Mouse (Mus musculus) midbrain, embryonic 16.5 days (tissue): Measurements from ENCODE around the gene Foxk2. TPM values are rescaled to one million over a fixed set of nuclear protein-coding genes. Genes with fewer than 3 reads are reported as not detected.

Experiments used
- ATAC-seq: fragments of 200-750 bp; cut with Nextera tagmentation; 2 replicates; pipeline ENCODE4 v1.8.0; 2017; ENCODE audit warnings: moderate TSS enrichment
- H3K27ac ChIP-seq: fragments of 300-500 bp; sonication (generic); 2 replicates; pipeline ENCODE4 v1.5.1; 2014; ENCODE audit warnings: mild to moderate bottlenecking, low read length, mixed read lengths
- H3K27me3 ChIP-seq: fragments of 300-500 bp; sonication (generic); 2 replicates; pipeline ENCODE4 v1.6.1; 2014; ENCODE audit warnings: low read depth, low read length, mixed read lengths; ENCODE audit not compliant: control insufficient read depth, insufficient read depth
- H3K36me3 ChIP-seq: fragments of 300-500 bp; sonication (generic); 2 replicates; pipeline ENCODE4 v1.6.1; 2014; ENCODE audit warnings: mild to moderate bottlenecking, low read length, moderate library complexity, mixed read lengths; ENCODE audit not compliant: control insufficient read depth, insufficient read depth
- H3K4me1 ChIP-seq: fragments of 300-500 bp; sonication (generic); 2 replicates; pipeline ENCODE4 v1.6.1; 2014; ENCODE audit warnings: mild to moderate bottlenecking, low read length, mixed read lengths; ENCODE audit not compliant: control insufficient read depth, insufficient read depth
- H3K4me2 ChIP-seq: fragments of 300-500 bp; sonication (generic); 2 replicates; pipeline ENCODE4 v1.6.1; 2014; ENCODE audit warnings: mild to moderate bottlenecking, low read length, mixed read lengths
- H3K4me3 ChIP-seq: fragments of 300-500 bp; sonication (generic); 2 replicates; pipeline ENCODE4 v1.5.1; 2014; ENCODE audit warnings: low read depth, mild to moderate bottlenecking, low read length, moderate library complexity, mixed read lengths
- H3K9ac ChIP-seq: fragments of 300-500 bp; sonication (generic); 2 replicates; pipeline ENCODE4 v1.6.1; 2014; ENCODE audit warnings: low read depth, low read length, mixed read lengths
- H3K9me3 ChIP-seq: fragments of 300-500 bp; sonication (generic); replicated peaks from 2 replicates; pipeline ENCODE4 v1.6.1; 2014; ENCODE audit warnings: mild to moderate bottlenecking, low read length, mixed read lengths; ENCODE audit not compliant: control insufficient read depth, poor library complexity, severe bottlenecking
- WGBS: fragments of 180-500 bp; shearing (Covaris S2); extraction: QIAGEN DNeasy Blood & Tissue Kit; methylation state at CpG from one replicate; pipeline ENCODE4 v1.1.7; 2014; 5-methylcytosine and 5-hydroxymethylcytosine counted together
- polyA plus RNA-seq: library from polyadenylated mRNA; unstranded; fragments of >200 nt; fragmentation: Nextera tagmentation; extraction: Ambion mirVana; gene quantifications from 2 replicates; pipeline ENCODE4 v1.2.1, GENCODE M21; 2015

Gene Foxk2
- polyA plus RNA-seq, 1 experiment from 2014 or later: 11.6 TPM

DNA sequence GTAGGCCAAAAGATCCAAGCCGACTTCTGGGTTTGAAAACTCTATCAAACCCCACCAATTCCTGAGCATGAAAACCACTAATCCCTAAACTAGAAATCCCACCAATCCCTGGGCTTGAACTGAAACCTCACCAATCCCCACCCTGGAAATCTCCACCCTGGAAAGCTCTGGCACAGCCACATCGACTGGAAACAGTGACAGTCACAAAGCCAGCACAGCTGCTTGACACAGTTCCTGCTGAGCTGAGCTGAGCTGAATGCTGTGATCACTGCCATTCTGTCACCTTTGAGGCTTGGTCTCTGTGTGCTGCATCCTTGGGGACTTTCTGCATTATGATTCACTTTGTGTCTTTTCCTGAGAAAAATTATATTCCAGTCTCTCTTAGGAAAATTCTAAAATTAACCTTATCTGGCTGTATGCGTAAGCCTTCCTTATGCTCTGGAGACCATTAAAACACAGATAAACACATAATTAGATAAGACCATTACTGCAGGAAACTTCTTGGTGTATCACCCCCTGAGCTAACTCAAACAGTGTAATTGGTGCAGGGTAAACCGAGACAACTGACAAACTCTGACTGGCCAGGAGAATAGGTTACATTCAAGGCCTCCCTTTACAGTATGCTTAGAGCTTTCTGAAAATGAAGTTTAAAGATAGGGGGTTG is 28.0 kb upstream of the Foxk2 start:
- no peaks in the 10 kb centered on the region for H3K36me3 ChIP-seq
- 46% methylated on average over 4 of the region's 4 CpGs for WGBS
- no peak overlapping the region for H3K9ac ChIP-seq
- H3K4me1 ChIP-seq: peaks cover 27% of the 10 kb centered on the region
- H3K4me3 ChIP-seq: no peak overlapping the region
- H3K27me3 ChIP-seq: no peaks in the 10 kb centered on the region
- no peak overlapping the region for H3K4me2 ChIP-seq
- no peak overlapping the region for H3K27ac ChIP-seq
- ATAC-seq: no peak
- H3K9me3 ChIP-seq: no peaks in the 10 kb centered on the region

DNA sequence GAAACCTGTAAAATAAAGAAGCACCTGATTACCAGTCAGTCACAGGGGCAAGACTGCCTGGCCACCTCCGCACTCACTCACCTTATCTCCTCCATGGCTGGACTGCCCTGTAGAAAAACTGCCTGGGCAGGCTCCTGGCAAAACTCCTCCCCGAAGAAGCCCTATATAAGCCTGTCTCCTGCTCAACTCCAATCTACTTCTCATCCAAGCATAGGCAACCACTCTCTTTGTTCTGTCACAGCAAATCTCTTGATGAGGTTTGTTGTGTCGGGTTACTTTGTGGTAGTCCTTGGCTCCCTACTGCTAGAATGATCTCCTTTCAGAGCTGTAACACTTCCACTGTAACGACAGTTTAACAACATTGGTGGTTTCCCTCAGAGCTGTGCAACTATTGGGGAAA is 27.1 kb upstream of the Foxk2 start:
- H3K36me3 ChIP-seq: no peaks in the 10 kb centered on the region
- WGBS: 36% methylated on average over 4 of the region's 4 CpGs
- no peaks in the 10 kb centered on the region for H3K27me3 ChIP-seq
- H3K4me3 ChIP-seq: no peak overlapping the region
- ATAC-seq: no peak
- H3K4me1 ChIP-seq: peaks cover 20% of the 10 kb centered on the region
- no peak overlapping the region for H3K4me2 ChIP-seq
- no peaks in the 10 kb centered on the region for H3K9me3 ChIP-seq
- H3K27ac ChIP-seq: no peak overlapping the region
- H3K9ac ChIP-seq: no peak overlapping the region

DNA sequence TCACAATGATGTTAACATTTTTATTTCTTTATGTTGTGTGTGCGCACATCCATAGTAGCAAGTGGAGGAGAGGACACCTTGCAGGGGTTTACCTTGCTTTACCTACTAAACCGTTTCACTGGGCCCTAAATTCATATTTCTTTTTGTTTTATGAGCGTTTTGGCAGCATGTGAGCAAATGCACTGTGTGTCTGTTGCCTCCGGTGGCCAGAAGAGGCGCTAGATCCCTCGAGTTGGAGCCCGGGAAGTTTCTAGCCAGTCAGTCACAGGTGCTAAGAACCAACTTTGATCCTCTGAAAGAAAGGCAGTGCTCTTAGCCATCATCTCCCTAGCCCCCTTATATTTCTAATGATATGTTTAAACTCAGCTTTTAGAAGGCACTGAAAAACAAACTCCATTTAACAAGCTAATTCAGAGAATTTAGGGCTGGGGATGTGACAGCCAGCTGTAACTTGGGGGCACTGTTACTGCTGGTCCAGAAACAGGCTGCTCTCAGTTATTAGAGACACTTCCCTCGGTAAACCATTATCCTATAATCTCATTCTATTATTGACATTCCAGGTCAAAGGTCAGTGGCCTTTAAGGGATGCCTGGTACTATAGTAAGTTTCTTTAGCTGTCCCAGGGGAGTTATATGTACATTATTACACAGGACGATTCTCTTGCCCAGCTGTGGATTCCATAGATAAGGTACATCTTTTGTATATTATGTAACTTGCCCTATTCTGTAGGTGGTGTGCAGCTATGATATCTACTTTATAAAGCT is 24.1 kb upstream of the Foxk2 start:
- WGBS: 23% methylated on average over 9 of the region's 9 CpGs
- peak overlapping the region; percentile 57 for H3K4me2 ChIP-seq
- no peaks in the 10 kb centered on the region for H3K9me3 ChIP-seq
- peak overlapping the region; percentile 100 for H3K27ac ChIP-seq
- no peaks in the 10 kb centered on the region; the same call in 1 of the 2 replicates for H3K36me3 ChIP-seq
- H3K4me1 ChIP-seq: peaks cover 27% of the 10 kb centered on the region
- H3K4me3 ChIP-seq: no peak overlapping the region; the same call in 1 of the 2 replicates
- H3K27me3 ChIP-seq: no peaks in the 10 kb centered on the region
- no peak for ATAC-seq
- H3K9ac ChIP-seq: no peak overlapping the region

DNA sequence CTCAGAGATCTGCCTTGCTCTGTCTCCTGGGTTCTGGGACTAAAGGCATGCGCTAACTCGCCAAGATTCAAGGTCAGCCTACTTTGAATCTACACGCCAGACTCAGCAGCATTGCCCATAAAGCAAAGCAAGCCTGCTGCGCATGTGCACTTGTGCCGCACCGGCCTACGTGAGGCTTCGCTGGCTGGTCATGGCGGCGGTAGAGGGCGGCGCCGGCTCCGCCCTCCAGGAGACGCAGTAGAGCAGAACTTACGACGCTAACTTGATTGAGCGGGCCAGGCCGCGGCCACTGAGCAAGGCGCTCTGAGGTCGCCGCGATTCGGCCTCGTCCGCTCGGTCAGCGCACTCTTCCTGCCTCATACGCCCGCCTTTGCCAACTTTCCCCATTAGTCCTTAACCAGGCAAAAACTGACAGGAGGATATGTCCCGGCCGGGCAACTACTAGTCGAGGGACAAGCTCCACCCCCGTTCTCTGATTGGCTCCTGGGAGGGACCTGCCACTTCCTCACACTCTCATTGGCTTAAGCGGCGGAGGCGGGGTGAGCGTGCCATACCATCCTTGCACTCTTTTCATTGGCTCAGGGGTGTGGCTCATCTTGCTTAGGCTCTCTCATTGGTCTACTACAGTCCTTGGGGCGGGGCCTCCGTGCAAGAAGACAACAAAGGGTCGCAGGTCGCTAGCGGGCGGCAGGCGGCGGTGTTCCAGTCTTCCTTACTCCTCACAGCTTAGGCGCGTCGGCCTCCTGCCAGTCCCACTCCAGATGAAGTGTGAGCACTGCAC is 23.0 kb upstream of the Foxk2 start, which contains the start of gene Narf:
TSS of gene Narf (plus strand) at position 690 of the 781 bp plus-strand sequence.
- 0% methylated on average over 50 of the region's 50 CpGs for WGBS
- Histone ChIP-seq H3K4me1 (peaks cover 29% of the 10 kb centered on the region), H3K4me2 (peak within 1 kb of the TSS; percentile 76), H3K9ac (peak within 1 kb of the TSS; percentile 91), H3K4me3 (peak within 1 kb of the TSS; percentile 84), H3K27ac (peak within 1 kb of the TSS; percentile 100), H3K27me3 (no peaks in the 10 kb centered on the region), H3K9me3 (no peaks in the 10 kb centered on the region), H3K36me3 (no peaks in the 10 kb centered on the region; the same call in 1 of the 2 replicates)
- ATAC-seq: peak; percentile 99

DNA sequence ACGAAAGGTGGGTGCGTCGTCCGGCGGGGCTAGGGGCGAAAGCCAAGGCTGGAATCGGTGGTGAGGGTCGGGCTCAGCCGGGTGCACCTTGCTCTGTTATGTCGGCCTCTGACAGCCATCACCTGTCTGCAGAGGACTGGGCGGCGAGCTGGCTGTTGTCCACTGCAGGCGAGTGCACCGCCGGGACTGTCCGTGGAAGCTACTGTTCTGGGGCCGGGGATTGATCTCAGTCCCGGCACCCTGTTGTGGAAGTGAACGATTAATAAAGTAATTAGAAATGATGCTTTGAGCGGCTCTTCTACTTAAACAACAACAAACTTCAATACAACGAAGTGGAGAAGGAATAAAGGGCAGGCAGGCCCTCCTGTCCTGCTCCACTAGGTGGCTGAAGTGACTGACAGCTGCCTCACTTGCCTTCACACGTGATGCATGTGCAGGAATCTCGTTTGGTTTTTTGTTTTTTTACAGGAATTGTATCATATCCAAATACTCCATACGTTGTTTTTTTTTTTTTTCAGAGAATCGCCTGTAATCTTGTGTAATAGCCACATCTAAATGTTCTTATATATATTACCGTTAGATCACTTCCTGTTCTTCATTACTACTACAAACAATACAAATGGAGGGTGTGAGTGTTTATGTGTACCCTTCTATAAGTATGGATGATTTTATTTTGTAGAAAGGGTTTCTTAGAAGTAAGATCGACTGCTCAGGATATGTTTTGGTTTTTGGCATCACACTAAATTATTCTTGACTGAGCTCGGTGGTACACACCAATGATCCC is 22.3 kb upstream of the Foxk2 start:
- Histone ChIP-seq H3K36me3 (no peaks in the 10 kb centered on the region; the same call in 1 of the 2 replicates), H3K4me2 (peak overlapping the region; percentile 76), H3K27me3 (no peaks in the 10 kb centered on the region), H3K4me1 (peaks cover 29% of the 10 kb centered on the region), H3K9me3 (no peaks in the 10 kb centered on the region), H3K4me3 (peak overlapping the region; percentile 84), H3K27ac (peak overlapping the region; percentile 100), H3K9ac (peak overlapping the region; percentile 91)
- WGBS: 4% methylated on average over 28 of the region's 28 CpGs
- peak; percentile 12; the same call in 1 of the 2 replicates for ATAC-seq

DNA sequence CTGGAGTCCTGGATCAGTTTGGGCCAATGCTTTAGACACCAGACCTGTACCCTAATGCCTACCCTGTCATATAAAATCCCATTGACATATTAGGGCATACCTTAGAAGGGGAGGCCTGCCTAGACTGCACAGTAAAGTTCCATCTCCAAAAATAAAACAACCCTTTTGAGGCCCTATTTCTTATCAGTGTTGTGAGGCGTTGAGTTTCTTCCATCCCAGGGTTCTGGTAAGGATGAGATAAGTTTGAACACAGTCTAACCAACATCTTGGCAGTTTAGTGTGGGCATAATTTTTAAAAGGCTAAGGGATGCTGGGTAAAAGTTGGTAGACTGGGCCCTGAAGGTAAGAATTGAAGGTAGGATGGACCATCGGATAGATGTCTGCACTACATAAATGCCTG is 20.1 kb upstream of the Foxk2 start:
- no peak overlapping the region for H3K27ac ChIP-seq
- no peaks in the 10 kb centered on the region for H3K27me3 ChIP-seq
- WGBS: 92% methylated on average over 2 of the region's 2 CpGs
- peaks cover 15% of the 10 kb centered on the region for H3K36me3 ChIP-seq
- no peaks in the 10 kb centered on the region for H3K9me3 ChIP-seq
- no peak for ATAC-seq
- H3K9ac ChIP-seq: no peak overlapping the region
- H3K4me1 ChIP-seq: peaks cover 29% of the 10 kb centered on the region
- H3K4me3 ChIP-seq: no peak overlapping the region
- H3K4me2 ChIP-seq: no peak overlapping the region; the same call in 1 of the 2 replicates

DNA sequence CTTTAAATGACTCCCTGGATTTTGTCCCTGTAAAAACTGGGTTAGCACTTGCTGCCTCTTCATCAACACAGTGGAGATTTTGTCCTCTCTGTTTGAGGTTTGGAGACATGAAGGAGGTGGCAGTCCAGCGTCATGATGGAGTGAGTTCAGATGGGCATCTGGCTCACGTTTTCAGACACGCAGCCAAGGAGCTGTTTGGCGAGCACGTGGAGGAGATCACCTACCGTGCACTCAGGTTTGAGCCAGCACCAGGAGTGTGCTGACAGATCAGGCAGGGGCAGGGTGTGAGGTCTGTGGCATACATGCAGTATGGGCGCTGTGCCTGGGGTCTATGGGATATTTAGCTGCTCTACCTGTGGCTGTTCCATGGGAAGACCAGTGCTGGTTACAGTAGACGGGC is 9.6 kb upstream of the Foxk2 start:
- Histone ChIP-seq H3K4me1 (no peaks in the 10 kb centered on the region), H3K36me3 (peaks cover 76% of the 10 kb centered on the region), H3K9ac (no peak overlapping the region), H3K4me2 (no peak overlapping the region), H3K27me3 (no peaks in the 10 kb centered on the region), H3K9me3 (no peaks in the 10 kb centered on the region), H3K27ac (no peak overlapping the region), H3K4me3 (no peak overlapping the region)
- WGBS: 94% methylated on average over 8 of the region's 8 CpGs
- ATAC-seq: no peak

DNA sequence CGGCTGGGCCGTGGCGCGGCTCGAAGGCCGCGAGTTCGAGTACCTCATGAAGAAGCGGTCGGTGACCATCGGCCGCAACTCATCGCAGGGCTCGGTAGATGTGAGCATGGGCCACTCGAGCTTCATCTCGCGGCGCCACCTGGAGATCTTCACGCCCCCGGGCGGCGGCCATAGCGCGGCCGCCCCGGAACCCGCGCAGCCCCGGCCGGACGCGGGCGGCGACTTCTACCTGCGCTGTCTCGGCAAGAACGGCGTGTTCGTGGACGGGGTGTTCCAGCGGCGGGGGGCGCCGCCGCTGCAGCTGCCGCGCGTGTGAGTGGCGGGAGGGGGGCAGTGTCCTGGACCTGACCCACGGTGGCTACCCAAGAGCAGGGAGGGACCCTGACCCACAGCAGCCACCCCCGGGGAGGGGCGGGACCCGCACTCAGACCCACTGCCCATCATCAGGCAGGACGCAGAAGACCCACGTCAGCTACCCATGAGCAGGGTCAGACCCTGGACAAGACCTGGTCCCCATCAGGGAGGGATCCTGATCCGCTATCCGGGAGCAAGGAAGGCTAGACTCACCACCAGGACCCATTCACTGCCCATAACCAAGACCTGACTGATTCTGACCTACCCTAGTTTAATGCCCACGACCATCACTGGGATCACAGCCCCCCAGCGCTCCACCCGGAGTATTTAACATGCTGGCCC is 569 bp downstream of the Foxk2 start:
- WGBS: under 1% methylated on average over 48 of the region's 60 CpGs
- Histone ChIP-seq H3K9ac (peak overlapping the region; percentile 99), H3K27ac (peak overlapping the region; percentile 98), H3K4me3 (peak overlapping the region; percentile 99), H3K36me3 (peaks cover 5% of the 10 kb centered on the region), H3K9me3 (no peaks in the 10 kb centered on the region), H3K4me1 (peaks cover 26% of the 10 kb centered on the region), H3K4me2 (peak overlapping the region; percentile 99), H3K27me3 (no peaks in the 10 kb centered on the region)
- ATAC-seq: peak; percentile 21
